ENCODE assay signal across 7 mouse cellular contexts in genomic region chr5:118459391-118459792, GRCm38 (mm10).
DNase-seq lines count a peak whose midpoint lies in the region; ATAC-seq and TF ChIP-seq lines count a peak whose summit lies in the region.

No protein-coding gene starts in this region.

- POLR2A ChIA-PET in Patski (lab: Charles Lee): interaction anchor here (0.6 to 1.2 kb wide), 8 partner anchors 13 to 109 kb away, joined by 3 to 5 read pairs (median 4); no protein-coding TSS in a partner anchor

- H3K4me1 ChIP-seq in bone marrow, adult 2 months (ENCODE audit: control insufficient read depth, insufficient read depth, low read length): peaks cover 2% of the 10 kb centered on the region
- peaks cover 16% of the 10 kb centered on the region for H3K4me1 ChIP-seq in limb, embryonic 11.5 days (ENCODE audit: control insufficient read depth, insufficient read depth, low read length)
- peaks cover 14% of the 10 kb centered on the region for H3K4me1 ChIP-seq in midbrain, embryonic 13.5 days (replicated peaks)

- peak; percentile 80 for DNase-seq in Patski (ENCODE audit: low read depth, low spot score)
- DNase-seq in heart, adult 8-10 months (ENCODE audit: low spot score): peak; percentile 19
- peak; percentile 75 for DNase-seq in limb, embryonic 11.5 days (ENCODE audit: low spot score)
- no peak for DNase-seq in layer of hippocampus, postnatal 25 days (ENCODE audit: extremely low spot score in 1 of 2, low spot score in 1 of 2)
- DNase-seq in layer of hippocampus, postnatal 10 days (ENCODE audit: low spot score in 2 of 2): no peak

- no peaks in the 10 kb centered on the region for H3K27me3 ChIP-seq in Patski
- H3K27me3 ChIP-seq in limb, embryonic 11.5 days (ENCODE audit: control insufficient read depth, insufficient read depth, low read length): no peaks in the 10 kb centered on the region
- peaks cover 30% of the 10 kb centered on the region for H3K27me3 ChIP-seq in midbrain, embryonic 13.5 days

- peak overlapping the region; percentile 7; the same call in 1 of the 2 replicates for H3K27ac ChIP-seq in bone marrow, adult 2 months (ENCODE audit: control insufficient read depth, insufficient read depth, low read depth, low read length, poor library complexity)
- H3K27ac ChIP-seq in limb, embryonic 11.5 days (replicated peaks; ENCODE audit: low read depth, low read length): peak overlapping the region; percentile 36; the same call in 1 of the 2 replicates
- H3K27ac ChIP-seq in midbrain, embryonic 13.5 days: no peak overlapping the region

- TF ChIP-seq CTCF in Patski (IDR thresholded peaks at IDR 0.05): no peak
- TF ChIP-seq CTCF in bone marrow, adult 2 months (IDR thresholded peaks at IDR 0.05; ENCODE audit: control insufficient read depth, insufficient read depth, low read length): no peak

- in situ Hi-C loops in Patski (cut with MboI; ENCODE audit: low pct_unique_long_range_greater_than_20kb): no loop called here

- WGBS in bone marrow, adult 2 months: 12% methylated on average over 12 of the region's 12 CpGs
- WGBS in limb, embryonic 11.5 days: 0% methylated on average over 12 of the region's 12 CpGs
- under 1% methylated on average over 12 of the region's 12 CpGs for WGBS in midbrain, embryonic 13.5 days

- no peak for TF ChIP-seq POLR2A in bone marrow, adult 2 months (IDR thresholded peaks at IDR 0.05; ENCODE audit: borderline replicate concordance, control insufficient read depth, low read depth, low read length)

- no peaks in the 10 kb centered on the region for H3K36me3 ChIP-seq in limb, embryonic 11.5 days (ENCODE audit: control insufficient read depth, insufficient read depth, low read length)
- no peaks in the 10 kb centered on the region for H3K36me3 ChIP-seq in midbrain, embryonic 13.5 days

- CTCF ChIA-PET in Patski (lab: Charles Lee): no interaction called here

- H3K4me2 ChIP-seq in limb, embryonic 11.5 days (ENCODE audit: low read depth, severe bottlenecking): peak overlapping the region; percentile 37
- peak overlapping the region; percentile 52 for H3K4me2 ChIP-seq in midbrain, embryonic 13.5 days (replicated peaks)

- no peak overlapping the region for H3K9ac ChIP-seq in limb, embryonic 11.5 days (ENCODE audit: low read length)
- H3K9ac ChIP-seq in midbrain, embryonic 13.5 days (replicated peaks): peak overlapping the region; percentile 51; the same call in 1 of the 2 replicates

- no peak overlapping the region for H3K4me3 ChIP-seq in bone marrow, adult 2 months (replicated peaks; ENCODE audit: control insufficient read depth, low read depth, low read length)
- no peak overlapping the region for H3K4me3 ChIP-seq in limb, embryonic 11.5 days (ENCODE audit: low read depth, low read length)
- peak overlapping the region; percentile 24 for H3K4me3 ChIP-seq in midbrain, embryonic 13.5 days (replicated peaks)

- H3K9me3 ChIP-seq in limb, embryonic 11.5 days (ENCODE audit: control insufficient read depth, low read length): no peaks in the 10 kb centered on the region
- H3K9me3 ChIP-seq in midbrain, embryonic 13.5 days: no peaks in the 10 kb centered on the region

- peak; percentile 68 for ATAC-seq in Patski
- 0 out of 2 replicates have a peak, but pooled peaks have one; percentile 28 for ATAC-seq in limb, embryonic 11.5 days (ENCODE audit: insufficient number of reproducible peaks, low FRiP score, low TSS enrichment, low read depth)
- ATAC-seq in midbrain, embryonic 13.5 days: peak; percentile 83

Comparison
In these comparisons a context has a peak if more than half of its experiments do, and no peak if none do; other contexts are left out.
1. ATAC-seq: peak in every context shown above with its lines; median percentile 83 in midbrain, embryonic 13.5 days; 68 in Patski; 28 in limb, embryonic 11.5 days.
2. DNase-seq: peak in Patski (single experiment), heart, adult 8-10 months (single experiment) and limb, embryonic 11.5 days (single experiment); none in layer of hippocampus, postnatal 25 days (0 of 2) and layer of hippocampus, postnatal 10 days (0 of 2).